Mouse (Mus musculus) spleen, postnatal 14 days (tissue): ENCODE measurements around the gene Brdt.

Source experiments
- DNase-seq, 2 experiments: peaks; one replicate each; pipeline ENCODE4 v3.0.0; 2021 to 2022; ENCODE audit warnings: low spot score in 2 of 2

Gene Brdt

DNA sequence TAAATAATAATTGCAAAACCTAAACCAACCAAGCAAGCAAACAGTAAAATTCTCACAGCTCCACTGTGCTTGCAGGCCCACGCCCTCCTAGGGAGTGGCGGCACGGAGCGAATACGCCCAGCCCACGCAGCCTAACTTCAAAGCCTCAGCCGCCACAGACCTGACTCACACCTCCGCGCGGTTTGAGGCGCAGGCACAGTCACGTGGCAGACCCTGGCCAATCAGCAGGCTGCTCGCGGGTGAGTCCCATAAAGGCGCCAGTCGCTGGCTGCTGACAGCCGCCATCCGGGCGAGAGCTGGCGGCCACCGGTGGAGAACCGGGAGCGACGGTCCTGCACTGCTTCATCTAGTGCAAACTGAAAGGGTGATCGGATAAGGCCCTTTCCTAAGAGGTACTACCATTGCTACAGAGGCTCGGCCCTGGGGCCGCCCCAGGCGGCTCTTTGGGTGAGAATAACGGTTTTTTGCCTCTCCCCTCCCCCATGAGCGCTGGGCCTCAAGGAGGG lies at the start of gene Brdt:
TSS of gene Brdt (plus strand) at position 244 of the 506 bp plus-strand sequence.
- no peak for DNase-seq

DNA sequence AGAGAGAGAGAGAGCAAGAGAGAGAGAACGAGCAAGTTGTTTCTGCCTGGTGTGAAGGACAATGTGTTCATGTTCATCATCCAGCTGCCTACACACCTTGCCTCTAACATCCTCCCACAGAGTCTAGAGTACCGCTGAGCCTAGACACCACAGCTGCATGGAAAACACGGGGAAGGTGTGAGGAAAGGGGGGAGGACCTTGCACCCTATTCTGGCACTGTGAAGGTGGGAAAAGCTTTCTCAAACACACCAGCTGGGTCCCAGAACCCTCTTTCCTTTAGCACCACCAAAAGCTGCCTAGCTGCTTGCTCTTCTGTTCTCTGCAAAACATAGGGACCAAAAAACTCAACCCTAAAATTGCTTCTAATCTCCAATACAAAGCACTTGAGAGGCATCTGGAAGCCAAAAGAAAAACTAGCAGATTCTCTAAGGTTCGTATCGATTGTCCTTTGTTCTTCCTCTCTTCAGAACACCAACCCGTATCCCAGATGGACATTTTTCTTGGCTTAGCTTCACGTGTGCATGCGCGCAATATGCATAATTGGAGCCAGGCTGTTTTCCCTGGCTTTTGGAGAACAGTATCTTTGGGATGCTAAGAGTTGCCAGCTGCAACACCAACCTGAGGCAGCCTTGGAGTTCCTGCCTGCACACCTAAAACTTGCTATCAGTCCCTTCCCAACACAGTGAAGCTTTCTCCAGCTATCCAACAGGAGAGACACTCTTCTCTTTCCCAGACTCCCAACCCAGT lies 48.2 kb upstream of the Brdt start:
- DNase-seq, result no peak

DNA sequence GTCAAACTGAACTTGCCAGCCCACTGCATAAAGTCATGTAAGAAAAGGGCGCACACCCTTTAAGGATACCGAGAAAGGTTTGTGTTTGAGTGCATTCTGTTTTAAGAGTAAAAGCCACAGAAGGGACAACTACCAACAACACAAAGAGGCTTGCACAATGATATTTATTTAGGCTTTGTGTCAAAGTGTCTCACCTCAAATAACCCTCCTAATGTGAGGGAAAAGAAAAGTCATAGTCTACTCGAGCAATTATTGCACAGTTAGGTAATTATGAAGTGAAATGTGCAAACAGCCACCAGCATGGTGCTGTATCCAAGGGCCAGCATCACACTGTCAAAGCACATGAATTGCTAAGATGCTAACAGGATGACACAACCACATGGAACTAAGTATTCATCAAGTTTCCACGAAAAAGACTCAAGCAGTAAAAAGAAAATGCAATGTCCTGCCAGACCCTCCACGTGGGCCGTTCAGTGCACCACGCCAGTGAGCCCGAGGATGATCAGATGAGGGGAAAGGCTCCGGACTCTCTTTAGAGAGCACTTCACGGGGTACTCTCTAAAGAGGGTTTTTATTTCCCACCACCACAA lies 46.9 kb upstream of the Brdt start:
- DNase-seq, result no peak

DNA sequence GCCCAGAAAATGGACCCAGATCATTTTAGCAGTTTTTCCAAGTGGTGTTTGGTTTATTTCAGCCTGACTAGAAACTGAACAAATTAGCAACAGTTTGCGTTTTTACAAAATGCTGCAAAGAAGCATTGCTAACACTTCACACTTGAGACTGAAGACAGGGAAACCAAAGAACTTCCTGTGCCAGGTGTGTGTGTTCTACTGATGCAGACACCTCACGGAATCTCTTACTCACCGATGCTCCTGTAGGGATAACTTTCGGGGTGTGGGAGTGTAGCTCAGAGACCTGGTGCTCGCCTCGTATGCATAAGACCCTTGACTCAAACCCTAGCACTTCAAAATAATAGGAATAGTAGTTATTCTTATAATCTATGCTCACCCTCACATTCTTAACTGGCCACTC lies 45.4 kb upstream of the Brdt start:
- DNase-seq, result no peak

DNA sequence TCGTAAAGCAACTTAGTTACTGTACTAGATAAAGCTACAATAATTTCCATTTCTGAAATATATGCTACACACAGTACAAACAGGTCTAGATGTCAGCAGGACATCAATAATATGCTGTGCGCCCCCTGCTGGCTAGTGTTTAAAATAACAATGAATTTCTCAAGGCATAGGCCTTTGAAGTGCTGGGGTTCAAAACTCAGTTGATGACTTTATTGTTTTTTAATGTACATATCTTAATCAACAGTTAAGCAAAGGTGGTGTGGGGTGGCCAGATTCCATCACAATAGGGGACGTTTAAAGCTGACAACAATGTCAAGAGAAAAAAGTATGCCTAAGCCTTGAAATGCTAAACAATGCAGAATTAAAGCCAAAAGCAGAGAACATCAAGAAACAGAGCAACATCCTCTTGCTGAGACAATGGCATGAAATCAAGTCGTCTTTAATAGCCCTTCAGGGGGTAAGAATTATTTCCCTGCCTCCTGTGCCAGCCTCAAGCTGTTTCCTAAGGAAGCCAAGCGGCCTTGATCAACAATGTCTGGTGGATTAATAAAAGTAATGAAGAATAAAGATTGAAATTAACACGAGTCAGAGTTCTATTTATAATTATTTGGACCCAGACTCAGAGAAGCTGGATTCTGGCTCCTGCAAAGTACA lies 43.6 kb upstream of the Brdt start:
- peak; percentile 31 to 68 for DNase-seq

DNA sequence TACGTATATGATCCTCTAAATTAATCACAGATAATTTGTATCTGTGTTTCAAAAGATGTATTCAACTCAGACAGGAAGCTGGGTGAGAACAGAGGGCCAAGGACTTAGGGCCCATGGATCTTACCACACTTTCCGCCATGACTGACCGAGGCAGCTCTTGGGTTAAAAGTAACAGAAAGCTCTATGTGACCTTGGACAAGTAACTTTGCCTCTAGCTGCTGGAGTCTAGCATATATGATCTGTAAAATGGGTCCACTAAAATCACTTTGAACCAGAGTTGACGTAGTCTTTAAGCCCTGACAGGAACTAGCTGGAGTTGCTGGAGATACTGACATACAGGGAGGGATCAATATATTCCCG lies 43.1 kb upstream of the Brdt start:
- no peak for DNase-seq

DNA sequence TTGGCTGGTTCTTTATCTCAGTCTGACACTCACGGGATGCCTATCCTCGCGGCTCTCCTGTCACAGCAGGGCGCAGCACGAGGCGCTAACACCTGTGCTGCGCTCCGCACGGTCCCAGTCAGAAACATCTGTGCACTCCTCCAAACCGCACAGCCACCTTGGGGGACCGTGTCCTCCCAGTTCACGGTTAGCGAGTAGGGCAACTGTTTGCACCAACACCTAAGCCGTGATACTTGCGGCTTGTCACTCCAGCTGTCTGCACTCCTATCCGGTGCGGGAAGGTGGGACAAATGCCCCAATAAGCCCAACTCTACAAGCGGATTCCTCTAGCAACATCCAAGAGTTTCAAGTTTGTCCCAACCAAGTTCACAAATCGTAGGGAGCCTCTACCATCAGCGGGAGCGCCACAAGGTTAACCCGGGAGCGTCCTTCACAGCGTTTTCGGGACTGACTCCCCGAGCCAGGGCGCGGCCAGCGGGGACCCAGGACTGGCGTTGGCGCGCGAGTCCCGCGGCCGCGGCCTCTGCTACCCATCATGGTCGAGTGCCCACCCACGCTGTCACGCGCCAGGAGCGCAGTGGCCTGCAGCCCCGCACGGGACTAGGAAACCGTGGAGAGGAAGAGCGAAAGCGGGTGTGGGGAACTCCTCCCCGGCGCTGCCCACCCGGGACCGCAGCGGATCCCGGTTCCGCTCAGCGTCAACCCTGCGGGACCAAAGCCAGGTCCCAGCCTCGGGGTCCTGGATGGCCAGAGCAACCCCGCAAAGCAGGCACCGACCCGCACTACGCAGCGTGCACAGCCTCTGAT lies 42.3 kb upstream of the Brdt start:
- DNase-seq, result peak in 1 of 2 experiments; percentile 7

DNA sequence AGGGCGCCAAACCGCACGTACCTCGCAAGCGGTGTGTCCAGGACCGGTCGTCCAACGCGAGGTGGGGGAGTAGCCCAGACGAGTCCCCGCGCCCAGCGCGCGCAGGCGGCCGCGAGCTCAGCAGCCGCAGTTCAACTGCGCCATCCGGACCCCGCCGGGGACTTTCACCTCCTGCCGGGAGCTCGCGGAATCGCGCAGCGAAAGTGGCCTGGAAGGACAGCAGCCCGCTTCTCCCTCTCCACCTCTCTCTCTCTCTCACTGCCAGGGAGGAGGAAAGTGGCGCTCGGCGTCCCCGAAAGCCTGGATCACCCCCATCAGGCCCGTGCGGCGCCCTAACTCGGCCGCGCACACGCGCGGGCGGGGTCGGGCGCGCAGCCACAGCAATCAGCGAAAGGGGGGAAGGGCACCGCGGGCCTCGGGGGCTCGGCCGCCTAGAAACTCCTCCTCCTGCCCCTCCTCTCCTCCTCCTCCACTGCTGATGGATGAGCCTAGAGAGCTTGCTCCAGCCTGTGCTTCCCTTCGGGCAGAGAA lies 41.7 kb upstream of the Brdt start, which contains the start of gene Tgfbr3:
TSS of gene Tgfbr3 (minus strand) at position 396 of the 531 bp plus-strand sequence.
- DNase-seq, result peak; percentile 21 to 55

DNA sequence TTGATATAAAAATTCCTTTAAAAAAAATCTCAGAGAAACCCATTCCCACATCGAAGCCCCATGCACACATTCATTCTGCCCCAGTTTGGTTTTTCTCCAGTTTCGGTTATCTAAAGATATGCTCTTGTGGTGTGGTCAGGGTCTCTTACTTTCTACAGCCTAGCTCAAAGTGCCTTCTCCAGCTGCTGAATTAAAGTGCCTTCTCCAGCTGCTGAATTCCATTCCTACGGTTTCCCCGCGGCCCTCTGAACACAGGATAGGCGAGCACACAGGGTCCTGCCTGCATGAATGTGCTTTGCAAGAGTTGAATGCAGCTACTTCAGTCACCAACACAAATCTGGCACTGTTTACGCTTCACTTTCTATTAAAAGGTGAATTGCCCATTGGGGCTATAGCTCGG lies 41.0 kb upstream of the Brdt start:
- no peak for DNase-seq

DNA sequence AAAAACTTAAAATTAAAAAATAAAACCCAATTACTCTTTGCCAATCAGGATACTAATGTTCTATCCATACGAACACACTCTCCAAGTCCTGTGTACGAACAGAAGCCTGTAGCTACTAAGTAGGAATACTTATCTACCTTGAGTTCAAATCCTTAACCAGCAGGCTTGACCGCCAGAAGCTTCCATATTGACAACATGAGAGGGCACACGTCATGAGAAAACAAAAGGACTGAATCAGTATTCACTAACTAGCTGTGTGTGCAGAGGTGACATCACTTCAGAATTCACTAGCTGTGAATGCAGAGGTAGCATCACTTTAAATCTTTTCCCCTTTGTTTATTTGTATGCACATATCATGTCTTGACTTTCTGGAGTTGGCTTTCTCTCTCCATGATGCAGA lies 36.9 kb upstream of the Brdt start:
- no peak for DNase-seq

DNA sequence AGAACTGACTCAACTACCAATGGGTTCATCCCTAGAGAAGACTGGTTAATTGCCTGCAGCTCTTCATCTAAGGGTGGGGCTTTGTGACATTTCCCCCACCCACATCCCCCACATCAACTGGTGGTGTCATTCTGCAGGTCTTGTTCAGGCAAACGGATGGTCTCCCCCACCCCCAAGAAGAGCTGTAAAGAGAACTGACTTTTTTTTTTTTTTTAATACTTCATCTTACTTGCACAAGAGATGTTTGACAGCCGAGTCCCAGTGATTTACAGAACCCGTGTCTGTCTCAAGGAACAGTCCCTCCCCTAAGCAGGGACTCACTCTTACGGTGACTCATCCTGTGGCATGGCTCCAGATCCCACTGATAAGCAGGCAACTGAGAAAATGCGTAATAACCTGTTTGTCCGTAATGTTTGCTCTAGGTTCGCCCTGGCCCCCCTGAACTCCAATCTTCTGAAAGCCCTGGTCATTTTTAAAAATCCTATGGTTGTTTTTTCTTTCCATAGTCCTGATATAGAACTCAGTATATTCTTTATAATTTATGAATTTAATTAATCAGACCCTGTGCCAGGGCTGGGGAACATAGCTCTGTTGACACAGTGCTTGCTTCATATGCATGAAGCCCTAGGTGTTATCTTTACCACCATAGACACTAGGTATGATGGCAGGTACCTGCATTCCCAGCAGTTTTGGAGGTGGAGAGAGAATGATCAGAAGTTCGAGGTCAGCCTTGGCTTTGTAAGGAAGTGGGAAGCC lies 35.7 kb upstream of the Brdt start:
- DNase-seq, result no peak

DNA sequence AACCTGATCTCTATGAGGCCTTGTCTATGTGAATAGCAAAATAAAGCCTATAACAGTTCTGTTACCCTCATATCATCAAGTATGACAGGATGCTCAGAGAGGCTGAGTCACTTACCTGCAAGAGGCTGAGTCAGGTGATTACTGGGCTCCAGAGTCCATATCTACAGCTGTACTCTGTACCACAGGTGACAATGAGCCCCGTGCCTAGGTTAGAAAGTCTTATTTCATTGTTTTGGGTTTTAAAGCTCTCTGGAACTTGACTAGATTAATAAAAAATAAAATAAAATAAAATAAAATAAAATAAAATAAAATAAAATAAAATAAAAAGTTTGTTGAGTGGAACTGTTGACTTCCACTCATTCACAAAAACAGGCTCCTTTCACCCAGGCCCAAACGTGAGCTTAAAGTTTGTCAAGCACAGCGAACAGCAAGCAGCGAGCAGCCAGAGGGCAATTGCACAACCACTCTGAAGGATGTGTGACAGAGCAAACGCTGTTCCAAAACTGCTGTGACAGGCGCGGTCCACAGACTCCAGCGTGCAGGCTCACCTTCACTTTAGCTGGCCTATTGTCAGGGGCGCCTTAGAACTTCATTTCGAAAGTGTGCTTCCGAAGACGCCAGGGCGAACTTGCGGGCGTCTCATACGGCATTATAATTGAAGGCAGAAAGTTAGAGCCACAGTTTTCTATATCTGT lies 35.0 kb upstream of the Brdt start:
- DNase-seq, result no peak

DNA sequence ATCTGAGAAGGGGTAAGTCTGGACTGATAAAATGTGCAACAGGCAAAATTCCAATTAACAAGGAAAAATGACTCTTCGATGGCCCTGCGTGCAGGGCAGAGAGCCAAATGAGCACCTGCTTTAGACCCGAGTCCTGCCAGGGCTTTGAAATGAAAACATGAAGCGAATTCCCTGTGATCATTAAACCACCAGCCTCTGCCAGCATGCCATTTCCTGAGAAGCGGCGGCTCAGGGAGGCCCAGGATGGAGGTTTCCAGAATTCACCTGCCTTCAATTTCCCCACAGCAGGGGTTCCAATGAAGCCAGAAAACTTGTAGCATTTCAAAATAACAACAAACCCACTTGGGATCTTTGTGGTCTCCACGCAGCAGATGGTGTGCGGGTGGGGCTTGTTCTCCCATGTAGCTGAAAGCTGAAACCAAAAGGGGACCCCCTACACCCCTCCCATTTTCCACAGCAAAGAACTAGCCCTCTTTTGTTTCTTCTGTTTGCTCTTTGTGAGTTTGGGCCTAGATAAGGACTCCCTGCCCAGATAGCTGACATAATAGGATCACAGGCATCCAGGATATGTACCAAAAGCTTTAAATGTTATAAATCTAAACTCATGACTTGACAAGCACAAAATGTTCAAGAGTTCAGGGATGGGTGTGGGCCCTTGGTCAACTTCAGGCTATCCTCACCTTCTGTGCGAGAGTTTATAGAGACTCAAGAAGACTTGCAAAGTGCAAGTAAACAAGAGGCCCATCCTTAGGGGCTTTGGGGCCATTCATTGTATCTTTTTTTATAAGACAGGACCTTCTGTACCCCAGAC lies 34.2 kb upstream of the Brdt start:
- DNase-seq, result no peak

DNA sequence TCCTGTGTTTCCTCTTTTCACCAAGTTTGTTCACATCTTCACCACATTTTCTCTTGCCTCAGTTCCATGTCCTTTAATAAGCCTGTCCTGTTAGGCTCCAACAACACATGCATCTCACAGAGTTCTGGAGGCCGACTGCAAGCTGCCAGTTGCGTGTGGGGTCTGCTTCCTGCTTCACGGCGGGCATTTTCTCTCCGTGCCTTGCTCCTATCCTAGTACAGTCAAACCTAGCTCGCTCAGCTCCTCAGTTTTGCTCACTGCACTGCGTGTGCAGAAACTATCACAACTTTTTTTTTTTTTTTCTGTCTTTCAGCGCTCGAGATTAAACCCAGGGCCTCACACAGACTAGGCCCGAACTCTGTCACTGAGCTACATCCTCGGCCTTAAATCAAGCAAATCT lies 32.1 kb upstream of the Brdt start:
- DNase-seq, result no peak

DNA sequence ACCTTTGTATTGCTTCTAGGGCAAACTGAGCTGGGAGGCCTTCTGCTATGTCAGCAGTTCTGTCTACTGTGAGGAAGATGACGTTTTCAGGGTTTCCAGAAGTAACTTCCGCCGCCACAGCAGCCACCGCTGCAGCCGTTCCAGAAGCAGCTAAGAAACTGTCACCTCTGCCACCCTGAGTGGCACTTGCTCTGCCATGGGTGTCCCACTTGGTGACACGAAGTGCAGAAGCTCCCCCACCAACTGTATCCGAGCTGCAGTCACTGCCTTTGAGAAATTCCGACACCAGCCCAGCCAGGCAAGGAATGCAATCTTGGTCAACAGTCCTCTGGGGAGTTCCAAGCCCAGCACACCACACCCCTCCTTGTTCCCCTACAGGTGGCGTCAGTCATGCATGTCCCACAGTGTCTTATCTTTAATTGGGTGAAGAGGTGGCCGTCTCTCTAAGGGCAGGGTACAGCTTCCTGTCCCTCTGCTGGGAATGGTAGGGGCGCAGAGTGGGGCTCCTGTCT lies 27.6 kb upstream of the Brdt start:
- no peak for DNase-seq

DNA sequence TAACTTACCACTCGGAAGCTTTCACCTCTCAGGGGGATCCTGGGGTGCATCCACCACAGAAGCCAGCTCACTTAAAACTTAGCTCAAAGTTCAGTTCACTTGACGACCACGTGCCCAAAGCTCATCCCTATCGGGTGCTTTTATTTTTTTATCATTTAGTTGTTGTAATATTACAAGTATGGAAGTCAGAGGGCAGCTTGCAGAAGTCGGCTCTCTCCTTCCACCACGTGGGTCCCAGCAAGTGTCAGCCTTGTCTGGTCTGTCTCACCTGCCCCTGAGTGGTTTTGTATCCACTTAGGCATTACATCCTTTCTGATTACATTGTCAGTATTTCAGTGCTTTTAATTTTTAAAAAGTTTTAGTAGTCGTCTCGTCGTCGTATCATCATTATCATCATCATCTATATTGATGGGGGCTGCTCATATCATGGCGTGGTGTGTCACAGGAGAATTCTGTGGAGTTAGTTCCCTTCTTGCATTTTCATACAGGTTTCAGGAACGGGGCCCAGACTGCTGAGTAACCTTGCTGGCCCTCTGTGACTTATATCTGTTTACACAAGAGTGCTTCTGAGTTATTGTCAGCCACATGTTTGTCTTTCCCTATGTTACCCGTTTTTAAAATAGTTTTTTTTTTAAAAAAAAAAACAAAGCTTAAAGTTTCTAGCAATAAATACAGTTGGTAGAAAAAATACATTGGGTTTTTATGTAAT lies 26.7 kb upstream of the Brdt start:
- no peak for DNase-seq

DNA sequence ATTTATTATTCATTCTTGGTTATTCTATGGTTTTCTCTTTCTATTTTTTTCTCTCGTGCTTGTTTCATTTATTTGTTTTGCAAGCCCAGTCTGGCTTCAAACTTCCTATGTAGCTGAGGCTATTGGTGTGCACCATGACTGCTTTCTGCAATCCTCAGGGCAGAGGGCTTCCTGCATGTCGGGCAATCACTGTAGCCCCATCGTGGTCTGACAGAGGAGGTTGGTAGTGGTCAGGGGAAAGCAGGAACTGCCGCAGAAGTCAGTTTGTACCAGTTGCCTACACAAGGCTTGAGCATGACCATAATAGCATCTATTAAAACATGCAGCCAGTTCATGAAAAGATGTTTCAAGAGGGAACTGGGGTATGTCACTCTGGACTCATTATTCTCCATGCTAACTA lies 23.5 kb upstream of the Brdt start:
- no peak for DNase-seq

DNA sequence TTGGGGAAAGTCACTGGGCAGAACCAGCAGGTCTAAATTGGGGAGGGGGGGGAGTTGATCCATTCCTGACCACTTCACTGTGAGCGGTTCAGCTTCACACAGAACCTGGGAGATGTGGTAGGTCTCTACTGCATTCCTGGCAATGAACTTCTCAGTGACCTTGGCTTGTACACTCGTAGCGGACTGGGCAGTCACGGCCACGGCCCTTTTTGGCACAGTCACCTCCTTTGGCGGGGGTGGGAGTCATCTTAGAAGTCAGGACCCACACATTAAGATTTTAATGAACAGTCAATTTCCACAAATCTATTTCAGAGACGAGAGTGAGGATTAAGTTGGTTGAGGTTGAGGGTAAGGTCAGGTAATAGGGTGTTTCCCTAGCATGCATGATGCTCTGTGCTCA lies 13.8 kb upstream of the Brdt start:
- no peak for DNase-seq

DNA sequence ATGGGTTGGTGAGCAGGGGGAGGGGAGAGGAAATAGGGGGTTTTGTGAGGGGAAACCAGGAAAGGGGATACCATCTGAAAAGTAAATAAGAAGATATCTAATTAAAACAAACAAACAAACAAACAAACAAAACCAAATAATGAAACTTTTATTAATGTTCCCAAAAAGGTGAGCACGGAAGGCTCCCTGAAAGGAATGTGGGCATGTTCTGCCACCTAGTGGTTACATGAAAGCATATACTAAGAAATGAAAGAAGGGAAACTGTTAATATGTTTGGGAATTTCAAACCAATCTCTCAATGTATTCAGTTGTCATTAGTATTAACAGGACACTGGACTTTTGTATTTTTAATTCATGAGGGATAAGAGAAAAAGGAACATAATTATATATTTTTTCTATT lies 10.3 kb upstream of the Brdt start:
- DNase-seq, result no peak
